Mouse (Mus musculus) left cerebral cortex, adult 9 months (tissue): ENCODE results near the gene Klhl8.
"Not testable (repeated sequence)": the region's sequence is repeated elsewhere in the genome, so short reads cannot be mapped to it uniquely, and the experiment has no call there.

ENCODE experiments used
- DNase-seq, 2 experiments: peaks; one replicate each; pipeline ENCODE4 v3.0.0; 2022; ENCODE audit warnings: low spot score in 2 of 2

The Klhl8 gene

GRCm38 (mm10) chr5:103910748-103911409, at the start of gene Klhl8:
Gene Klhl8, minus strand, starts transcription at chr5:103911259.
- DNase-seq, result peak; percentile 47 to 78

- peak in 1 of 2 experiments; percentile 38 for DNase-seq
Observed at GRCm38 (mm10) chr5:103954638-103955037, 43.6 kb upstream of the Klhl8 start.

GRCm38 (mm10) chr5:103953135-103954083, 42.4 kb upstream of the Klhl8 start:
- DNase-seq, result peak in 1 of 2 experiments; percentile 40

- not testable (repeated sequence) for DNase-seq
Observed at GRCm38 (mm10) chr5:103950138-103950537, 39.1 kb upstream of the Klhl8 start.

- no peak for DNase-seq
Observed at GRCm38 (mm10) chr5:103943183-103943582, 32.1 kb upstream of the Klhl8 start.

- DNase-seq, result no peak
Observed at GRCm38 (mm10) chr5:103939856-103940255, 28.8 kb upstream of the Klhl8 start.

GRCm38 (mm10) chr5:103939350-103939652, 28.2 kb upstream of the Klhl8 start:
- DNase-seq, result no peak

- no peak for DNase-seq
Observed at GRCm38 (mm10) chr5:103938547-103939349, 27.7 kb upstream of the Klhl8 start.

- no peak for DNase-seq
Observed at GRCm38 (mm10) chr5:103936906-103937589, 26.0 kb upstream of the Klhl8 start.

GRCm38 (mm10) chr5:103931924-103932323, 20.9 kb upstream of the Klhl8 start:
- not testable (repeated sequence) for DNase-seq

GRCm38 (mm10) chr5:103930511-103930910, 19.5 kb upstream of the Klhl8 start:
- no peak for DNase-seq

- no peak for DNase-seq
Observed at GRCm38 (mm10) chr5:103928196-103928550, 17.1 kb upstream of the Klhl8 start.

GRCm38 (mm10) chr5:103927429-103928195, 16.6 kb upstream of the Klhl8 start:
- DNase-seq, result peak in 1 of 2 experiments; percentile 94

GRCm38 (mm10) chr5:103926398-103926797, 15.3 kb upstream of the Klhl8 start:
- DNase-seq, result no peak

- DNase-seq, result no peak
Observed at GRCm38 (mm10) chr5:103923755-103924154, 12.7 kb upstream of the Klhl8 start.

- no peak for DNase-seq
Observed at GRCm38 (mm10) chr5:103923101-103923500, 12.0 kb upstream of the Klhl8 start.

- no peak for DNase-seq
Observed at GRCm38 (mm10) chr5:103922436-103922835, 11.4 kb upstream of the Klhl8 start.

- no peak for DNase-seq
Observed at GRCm38 (mm10) chr5:103919497-103919896, 8.4 kb upstream of the Klhl8 start.

- no peak for DNase-seq
Observed at GRCm38 (mm10) chr5:103918233-103918632, 7.2 kb upstream of the Klhl8 start.

GRCm38 (mm10) chr5:103917357-103917895, 6.4 kb upstream of the Klhl8 start:
- no peak for DNase-seq
